Mouse (Mus musculus): Measurements from ENCODE around the gene Gse1. TPM values are rescaled to one million over a fixed set of nuclear protein-coding genes. Genes with fewer than 3 reads are reported as not detected.

Gene Gse1
- total and polyA plus RNA-seq, 3 experiments, result 23.6 to 128 (median 66.9) TPM

DNA sequence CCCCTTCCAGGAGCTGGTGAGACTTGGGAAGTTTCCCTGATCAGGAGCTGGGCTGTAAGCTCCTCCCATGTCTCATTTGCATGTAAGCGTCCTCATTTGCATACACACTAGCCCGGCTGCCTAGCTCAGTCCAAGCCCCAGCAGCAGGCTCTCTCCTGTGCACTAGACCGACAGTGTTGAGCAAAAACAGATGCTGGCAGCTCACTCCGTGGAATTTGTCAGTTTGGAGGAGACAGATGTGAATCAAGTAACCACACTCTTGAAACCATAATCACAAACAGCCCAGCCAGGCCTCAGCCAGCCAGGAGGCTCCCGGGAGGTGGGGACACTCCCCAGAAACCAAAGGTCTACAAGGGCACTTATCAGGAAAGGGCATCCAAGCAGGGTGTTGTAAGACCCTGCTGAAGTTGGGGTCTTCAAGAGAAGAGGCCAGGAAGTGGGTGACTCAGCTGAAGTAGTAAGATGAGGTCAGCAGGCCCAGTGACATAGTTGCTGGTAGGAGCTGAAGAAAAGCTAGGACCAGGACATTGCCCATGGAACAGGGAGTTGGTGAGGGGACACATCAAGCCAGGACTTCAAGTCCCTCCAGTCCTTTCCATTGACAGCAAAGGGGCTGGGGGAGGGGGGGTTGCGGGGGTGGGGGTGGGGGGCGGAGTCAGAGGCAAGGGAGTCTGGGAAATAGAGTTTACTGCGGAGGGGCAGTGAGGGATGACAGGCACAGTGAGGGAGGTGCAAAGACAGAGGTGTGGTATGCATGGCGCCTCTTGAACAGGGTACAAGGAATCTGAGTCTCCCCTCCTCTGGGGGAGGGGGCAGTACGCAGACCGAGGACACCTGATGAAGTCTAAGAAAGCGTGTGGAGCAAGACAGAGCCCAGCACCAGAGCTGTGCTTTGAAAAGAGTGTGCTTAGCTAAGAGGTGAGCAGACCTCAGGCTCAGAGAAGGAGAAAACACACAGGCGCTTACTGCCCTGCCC, 11.1 kb upstream of the Gse1 start:
- Histone ChIP-seq H3K27me3 (ENCODE audit: control insufficient read depth in 1 of 2, insufficient read depth in 2 of 2, low read length in 2 of 2) (no peaks in the 10 kb centered on the region), H3K79me2 (ENCODE audit: control insufficient read depth, insufficient read depth, low read length, poor library complexity) (no peaks in the 10 kb centered on the region), H3K4me1 (ENCODE audit: control insufficient read depth in 1 of 2, insufficient read depth in 2 of 2, low read length in 2 of 2) (no peaks in the 10 kb centered on the region), H3K9me3 (replicated peaks; ENCODE audit: insufficient read depth, low read length) (no peaks in the 10 kb centered on the region), H3K36me3 (ENCODE audit: control insufficient read depth in 1 of 2, insufficient read depth in 2 of 2, low read length in 2 of 2) (no peaks in the 10 kb centered on the region), H3K4me3 (ENCODE audit: control insufficient read depth in 1 of 2, insufficient read depth in 1 of 2, low read depth in 2 of 2, low read length in 2 of 2) (no peak overlapping the region), H3K9ac (ENCODE audit: control insufficient read depth, low read depth, low read length, poor library complexity, severe bottlenecking) (no peak overlapping the region), H3K27ac (ENCODE audit: control insufficient read depth, low read depth, low read length) (no peak overlapping the region)
- TF ChIP-seq ZNF384 (IDR thresholded peaks at IDR 0.05; ENCODE audit: low read depth, low read length) (no peak), NRF1 (IDR thresholded peaks at IDR 0.05; ENCODE audit: insufficient read depth, low read depth, low read length, poor library complexity, severe bottlenecking) (no peak), KAT2A (conservative IDR thresholded peaks at IDR 0.05; ENCODE audit: low read depth, low read length) (no peak), USF1 (IDR thresholded peaks at IDR 0.05; ENCODE audit: low read depth, low read length) (no peak), ZKSCAN1 (IDR thresholded peaks at IDR 0.05; ENCODE audit: low read depth, low read length) (no peak), RCOR1 (IDR thresholded peaks at IDR 0.05; ENCODE audit: low read depth, low read length) (no peak), MYB (IDR thresholded peaks at IDR 0.05; ENCODE audit: low read depth, low read length) (no peak)
- DNase-seq (ENCODE audit: low read depth, low spot score), result peak; percentile 34

DNA sequence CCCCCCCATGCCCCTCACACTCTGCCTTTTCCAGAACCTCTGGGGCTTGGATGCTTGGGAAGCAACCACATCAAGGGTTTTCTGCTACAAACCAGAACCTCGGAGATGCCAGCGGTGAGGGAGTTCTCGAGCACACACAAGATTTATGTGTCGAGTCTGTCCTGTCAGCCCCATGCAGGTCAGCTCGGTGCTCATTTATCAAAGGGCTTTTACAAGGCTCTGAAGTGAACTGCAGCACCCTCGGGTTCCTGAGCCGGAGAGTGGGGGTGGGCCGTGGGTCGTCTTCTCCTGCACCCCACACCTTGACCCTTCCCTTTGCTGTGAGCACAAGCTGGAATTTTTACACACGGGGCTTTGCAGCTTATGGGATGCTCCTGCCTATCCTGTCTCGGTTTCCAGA, 5.7 kb upstream of the Gse1 start:
- H3K4me3 ChIP-seq (ENCODE audit: control insufficient read depth in 1 of 2, insufficient read depth in 1 of 2, low read depth in 2 of 2, low read length in 2 of 2), result no peak overlapping the region
- no peaks in the 10 kb centered on the region for H3K36me3 ChIP-seq (ENCODE audit: control insufficient read depth in 1 of 2, insufficient read depth in 2 of 2, low read length in 2 of 2)
- H3K27me3 ChIP-seq (ENCODE audit: control insufficient read depth in 1 of 2, insufficient read depth in 2 of 2, low read length in 2 of 2), result peaks cover 5 to 6% of the 10 kb centered on the region in 2 experiments
- no peaks in the 10 kb centered on the region for H3K9me3 ChIP-seq (replicated peaks; ENCODE audit: insufficient read depth, low read length)
- TF ChIP-seq SMC3 (IDR thresholded peaks at IDR 0.05; ENCODE audit: low read depth, low read length) (no peak), ZC3H11A (IDR thresholded peaks at IDR 0.05; ENCODE audit: low read depth, low read length) (no peak)
- peaks cover 0 to 6% of the 10 kb centered on the region in 2 experiments; a peak in 2 of 4 replicates for H3K4me1 ChIP-seq (ENCODE audit: control insufficient read depth in 1 of 2, insufficient read depth in 2 of 2, low read length in 2 of 2)
- H3K27ac ChIP-seq (ENCODE audit: control insufficient read depth, low read depth, low read length), result no peak overlapping the region
- no peak overlapping the region for H3K9ac ChIP-seq (ENCODE audit: control insufficient read depth, low read depth, low read length, poor library complexity, severe bottlenecking)
- no peaks in the 10 kb centered on the region for H3K79me2 ChIP-seq (ENCODE audit: control insufficient read depth, insufficient read depth, low read length, poor library complexity)
- DNase-seq (ENCODE audit: low read depth, low spot score), result no peak

DNA sequence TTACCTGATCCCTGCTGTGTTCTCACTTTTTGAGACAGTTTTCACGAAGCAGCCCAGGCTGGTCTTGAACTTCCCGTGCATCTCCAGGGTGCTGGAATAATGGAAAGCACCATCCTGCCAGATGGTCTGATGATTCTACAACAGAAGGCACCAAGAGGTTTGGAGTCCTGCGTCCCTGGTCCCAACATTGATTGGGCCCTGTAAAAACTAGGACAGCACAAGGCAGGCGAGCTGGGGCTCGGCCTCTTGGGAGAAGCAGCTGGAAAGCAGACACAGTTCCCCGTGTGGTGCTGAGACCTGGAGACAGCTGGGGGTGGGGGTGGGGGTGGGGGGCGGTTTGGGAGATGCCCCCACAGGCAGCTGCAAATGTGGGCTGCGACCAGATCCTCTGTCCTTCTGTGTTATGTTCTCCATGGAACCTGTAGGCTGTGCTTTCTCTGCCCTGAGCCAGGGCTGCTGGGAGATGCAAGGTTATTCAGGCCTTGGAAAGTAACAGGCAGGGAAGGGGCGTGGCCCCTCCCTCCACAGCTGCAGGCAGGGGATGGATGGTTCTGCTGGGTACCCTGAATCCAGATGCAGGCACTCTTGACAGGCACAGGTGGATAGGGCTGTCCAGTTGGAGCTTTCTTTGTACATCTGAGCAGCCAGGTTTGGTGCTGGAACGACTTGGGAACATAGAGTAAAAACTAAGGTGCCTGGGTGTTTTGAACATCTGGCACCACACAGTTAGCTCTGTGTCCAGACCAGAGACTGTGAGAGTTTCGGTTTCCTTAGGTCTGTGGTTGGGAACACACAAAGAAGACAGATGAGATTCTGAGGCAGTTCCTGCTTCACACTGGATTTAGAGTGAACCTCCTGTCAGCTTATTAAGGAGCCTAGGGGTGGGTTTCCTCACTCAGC, 3.5 kb upstream of the Gse1 start:
- TF ChIP-seq MAX (IDR thresholded peaks at IDR 0.05; ENCODE audit: low read length) (no peak), POLR2A (IDR thresholded peaks at IDR 0.05; ENCODE audit: control insufficient read depth in 1 of 2, insufficient read depth in 1 of 2, low read depth in 1 of 2, low read length in 2 of 2, poor library complexity in 1 of 2) (no peak), RAD21 (IDR thresholded peaks at IDR 0.05; ENCODE audit: low read depth, low read length) (no peak), TCF12 (IDR thresholded peaks at IDR 0.05; ENCODE audit: low read depth, low read length) (no peak), NELFE (IDR thresholded peaks at IDR 0.05; ENCODE audit: low read depth, low read length) (no peak), UBTF (IDR thresholded peaks at IDR 0.05; ENCODE audit: borderline replicate concordance, insufficient read depth, low read depth, low read length) (no peak), JUND (IDR thresholded peaks at IDR 0.05; ENCODE audit: low read depth, low read length) (no peak), SMC3 (IDR thresholded peaks at IDR 0.05; ENCODE audit: low read depth, low read length) (no peak)
- DNase-seq (ENCODE audit: low read depth, low spot score), result no peak
- Histone ChIP-seq H3K27ac (ENCODE audit: control insufficient read depth, low read depth, low read length) (no peak overlapping the region), H3K4me1 (ENCODE audit: control insufficient read depth in 1 of 2, insufficient read depth in 2 of 2, low read length in 2 of 2) (peaks cover 0 to 6% of the 10 kb centered on the region in 2 experiments; a peak in 2 of 4 replicates), H3K79me2 (ENCODE audit: control insufficient read depth, insufficient read depth, low read length, poor library complexity) (no peaks in the 10 kb centered on the region), H3K9me3 (replicated peaks; ENCODE audit: insufficient read depth, low read length) (no peaks in the 10 kb centered on the region), H3K27me3 (ENCODE audit: control insufficient read depth in 1 of 2, insufficient read depth in 2 of 2, low read length in 2 of 2) (peaks cover 5 to 6% of the 10 kb centered on the region in 2 experiments), H3K4me3 (ENCODE audit: control insufficient read depth in 1 of 2, insufficient read depth in 1 of 2, low read depth in 2 of 2, low read length in 2 of 2) (no peak overlapping the region), H3K36me3 (ENCODE audit: control insufficient read depth in 1 of 2, insufficient read depth in 2 of 2, low read length in 2 of 2) (no peaks in the 10 kb centered on the region), H3K9ac (ENCODE audit: control insufficient read depth, low read depth, low read length, poor library complexity, severe bottlenecking) (no peak overlapping the region)

Data from MEL (cell line).